Mouse (Mus musculus) testis, adult 10 weeks (tissue): ENCODE results near the gene Eif2b5. TPM values are rescaled to one million over a fixed set of nuclear protein-coding genes. Genes with fewer than 3 reads are reported as not detected.

ENCODE experiments used
- polyA plus RNA-seq: library from polyadenylated mRNA; stranded (reverse); fragments of 350-450 nt; fragmentation: Illumina TruSeq; extraction: RNeasy Lipid Tissue Mini Kit (QIAGEN cat#74804); gene quantifications from one replicate; pipeline ENCODE4 v1.2.3, GENCODE M21; 2014; ENCODE audit warnings: low read depth, low replicate concordance

The Eif2b5 gene
- polyA plus RNA-seq, result 21.4 TPM

GRCm38 (mm10) chr16:20498677-20499475, at the start of gene Eif2b5:
Gene Eif2b5, plus strand, starts transcription at chr16:20498817.

GRCm38 (mm10) chr16:20516726-20517201, 18.1 kb downstream of the Eif2b5 start, which contains the start of gene Dvl3:
Gene Dvl3, plus strand, starts transcription at chr16:20516982.

GRCm38 (mm10) chr16:20535296-20536080, 36.9 kb downstream of the Eif2b5 start, which contains the start of gene Ap2m1:
Gene Ap2m1, plus strand, starts transcription at chr16:20535478.

GRCm38 (mm10) chr16:20548096-20548948, 49.7 kb downstream of the Eif2b5 start, which contains the start of gene Abcf3:
Gene Abcf3, plus strand, starts transcription at chr16:20548577.

Other genes with a start within 250 kb of the Eif2b5 start
- gene Parl, start 196.4 kb upstream of the Eif2b5 start, polyA plus RNA-seq, result 72.8 TPM
- not detected for gene Cyp2ab1, start 173.4 kb upstream of the Eif2b5 start, polyA plus RNA-seq
- gene Abcc5, start 72.4 kb upstream of the Eif2b5 start, polyA plus RNA-seq, result 17.0 TPM
- 4.9 TPM for gene Dvl3, start 18.2 kb downstream of the Eif2b5 start, polyA plus RNA-seq
- 44.8 TPM for gene Ap2m1, start 36.7 kb downstream of the Eif2b5 start, polyA plus RNA-seq
- 25.1 TPM for gene Abcf3, start 49.8 kb downstream of the Eif2b5 start, polyA plus RNA-seq
- not detected for gene Vwa5b2, start 90.7 kb downstream of the Eif2b5 start, polyA plus RNA-seq
- 0.52 TPM for gene Eef1akmt4, start 112.8 kb downstream of the Eif2b5 start, polyA plus RNA-seq
- gene Gm49333, start 112.8 kb downstream of the Eif2b5 start, polyA plus RNA-seq, result not detected
- 5.3 TPM for gene Alg3, start 112.9 kb downstream of the Eif2b5 start, polyA plus RNA-seq
- 1.9 TPM for gene Camk2n2, start 122.5 kb downstream of the Eif2b5 start, polyA plus RNA-seq
- 0.13 TPM for gene Ece2, start 131.0 kb downstream of the Eif2b5 start, polyA plus RNA-seq
- gene Psmd2, start 152.8 kb downstream of the Eif2b5 start, polyA plus RNA-seq, result 163 TPM
- 123 TPM for gene Eif4g1, start 169.5 kb downstream of the Eif2b5 start, polyA plus RNA-seq
- 0.41 TPM for gene Fam131a, start 194.4 kb downstream of the Eif2b5 start, polyA plus RNA-seq
- gene Polr2h, start 218.8 kb downstream of the Eif2b5 start, polyA plus RNA-seq, result 9.8 TPM
- gene Clcn2, start 218.9 kb downstream of the Eif2b5 start, polyA plus RNA-seq, result 1.4 TPM
- gene Chrd, start 234.3 kb downstream of the Eif2b5 start, polyA plus RNA-seq, result 0.21 TPM
- gene Thpo, start 235.7 kb downstream of the Eif2b5 start, polyA plus RNA-seq, result not detected